Mouse (Mus musculus): ENCODE data around the gene Olfr328.

- TF ChIP-seq ZNF384 (IDR thresholded peaks at IDR 0.05; ENCODE audit: low read depth, low read length) (no peak), HCFC1 (IDR thresholded peaks at IDR 0.05; ENCODE audit: borderline replicate concordance, insufficient read depth, low read length) (no peak), ZC3H11A (IDR thresholded peaks at IDR 0.05; ENCODE audit: borderline replicate concordance, low read depth, low read length) (no peak), CHD2 (IDR thresholded peaks at IDR 0.05; ENCODE audit: low read depth, low read length) (no peak), MAFK (IDR thresholded peaks at IDR 0.05; ENCODE audit: insufficient read depth, low read depth, low read length) (no peak)
These were observed 49.3 kb upstream of the Olfr328 start for GRCm38 (mm10) chr11:58604688-58605087.
